Mouse (Mus musculus) ES-E14 (cell line): ENCODE results near the gene Sema3f. TPM values are rescaled to one million over a fixed set of nuclear protein-coding genes. Genes with fewer than 3 reads are reported as not detected.
"Not testable (repeated sequence)": the region's sequence is repeated elsewhere in the genome, so short reads cannot be mapped to it uniquely, and the experiment has no call there.

Source experiments
- DNase-seq: peaks from one replicate; pipeline ENCODE4 v3.0.0-alpha.2; 2013; ENCODE audit warnings: low read depth, low spot score
- H3K27ac ChIP-seq: 2 replicates; pipeline ENCODE4 v1.5.1; 2012; ENCODE audit warnings: low read depth, mild to moderate bottlenecking, low read length, moderate library complexity, mixed read lengths; ENCODE audit not compliant: poor library complexity, insufficient read depth, severe bottlenecking
- H3K36me3 ChIP-seq: 2 replicates; pipeline ENCODE4 v1.6.1; 2012; ENCODE audit warnings: mild to moderate bottlenecking, low read length, moderate library complexity, mixed read lengths; ENCODE audit not compliant: control insufficient read depth, poor library complexity, insufficient read depth, severe bottlenecking
- H3K4me1 ChIP-seq, 2 experiments: fragments of 150-350 bp in 1 of 2; sonication (generic) in 1 of 2; 2 replicates each; pipeline ENCODE4 v1.6.1; 2012; ENCODE audit warnings: low read length in 2 of 2, mild to moderate bottlenecking in 1 of 2, mixed read lengths in 1 of 2; ENCODE audit not compliant: control insufficient read depth in 2 of 2, insufficient read depth in 2 of 2, poor library complexity in 1 of 2
- H3K4me3 ChIP-seq, 2 experiments: fragments of 150-350 bp in 1 of 2; sonication (generic) in 1 of 2; 2 replicates each; pipeline ENCODE4 v1.5.1; 2012; ENCODE audit warnings: low read length in 2 of 2, low read depth in 1 of 2, mild to moderate bottlenecking in 1 of 2, mixed read lengths in 1 of 2; ENCODE audit not compliant: insufficient read depth in 1 of 2, poor library complexity in 1 of 2, severe bottlenecking in 1 of 2
- H3K9ac ChIP-seq: 2 replicates; pipeline ENCODE4 v1.6.1; 2012; ENCODE audit warnings: low read depth, mild to moderate bottlenecking, low read length, mixed read lengths; ENCODE audit not compliant: poor library complexity, insufficient read depth, severe bottlenecking
- H3K9me3 ChIP-seq: fragments of 150-350 bp; sonication (generic); 2 replicates; pipeline ENCODE4 v1.6.1; 2012; ENCODE audit warnings: low read depth, mild to moderate bottlenecking, low read length; ENCODE audit not compliant: control insufficient read depth, insufficient read depth
- CHD2 ChIP-seq: IDR thresholded peaks from 2 replicates; pipeline ENCODE4 v1.6.1; 2014; ENCODE audit warnings: mild to moderate bottlenecking, low read depth, low read length, inconsistent platforms
- HCFC1 ChIP-seq: IDR thresholded peaks from 2 replicates; pipeline ENCODE4 v1.6.1; 2012; ENCODE audit warnings: low read length, inconsistent platforms, borderline replicate concordance; ENCODE audit not compliant: insufficient read depth
- MAFK ChIP-seq: IDR thresholded peaks from 2 replicates; pipeline ENCODE4 v1.6.1; 2014; ENCODE audit warnings: mild to moderate bottlenecking, low read depth, low read length, inconsistent platforms; ENCODE audit not compliant: insufficient read depth
- ZC3H11A ChIP-seq: IDR thresholded peaks from 2 replicates; pipeline ENCODE4 v1.6.1; 2012; ENCODE audit warnings: low read depth, mild to moderate bottlenecking, inconsistent platforms, low read length, borderline replicate concordance
- ZNF384 ChIP-seq: IDR thresholded peaks from 2 replicates; pipeline ENCODE4 v1.6.1; 2012; ENCODE audit warnings: low read depth, low read length, inconsistent platforms
- in situ Hi-C, 2 experiments: fragments of 600-800 bp; cut with MboI; formaldehyde crosslinking; loops; one replicate each; pipeline ENCODE4 v1.15.1; 2025; ENCODE audit warnings: low sequenced_read_pairs in 2 of 2, inconsistent platforms in 1 of 2; ENCODE audit not compliant: unreplicated experiment in 2 of 2
- total RNA-seq: library from RNA; depleted of rRNA; stranded (reverse); fragments of 300-350 nt; gene quantifications from 2 replicates; pipeline ENCODE4 v1.2.3, GENCODE M21; 2012

Sema3f gene
- total RNA-seq, 1 experiment, result 11.6 TPM

DNA sequence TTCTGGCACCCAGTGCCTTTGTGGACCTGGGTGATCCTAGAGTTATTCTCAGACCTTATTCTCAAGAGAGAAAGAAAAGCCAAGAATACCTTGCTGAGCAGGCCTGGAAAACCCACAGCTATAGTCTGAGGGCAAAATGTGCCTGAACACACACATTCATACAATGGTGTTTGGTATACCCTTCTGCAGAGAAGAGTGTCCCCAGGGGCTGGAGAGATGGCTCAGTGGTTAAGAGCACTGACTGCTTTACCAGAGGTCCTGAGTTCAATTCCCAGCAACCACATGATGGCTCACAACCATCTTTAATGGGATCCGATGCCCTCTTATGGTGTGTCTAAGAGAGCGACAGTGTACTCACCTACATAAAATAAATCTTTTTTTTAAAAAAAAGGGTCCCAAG lies 31.4 kb downstream of the Sema3f start:
- TF ChIP-seq ZC3H11A (no peak), ZNF384 (no peak), CHD2 (no peak), HCFC1 (no peak), MAFK (no peak)
- in situ Hi-C loops, result no loop called here

GRCm38 (mm10) chr9:107677819-107678526 lies 32.3 kb downstream of the Sema3f start:
- H3K36me3 ChIP-seq, H3K27ac ChIP-seq, H3K9me3 ChIP-seq, in situ Hi-C loops, H3K9ac ChIP-seq: not testable (repeated sequence)
- DNase-seq, result peak; percentile 84
- Histone ChIP-seq H3K4me3 (peak overlapping the region in 1 of 2 experiments; percentile 40; a peak in 2 of 4 replicates), H3K4me1 (peaks cover 0 to 13% of the 10 kb centered on the region in 2 experiments; a peak in 1 of 4 replicates)

More for the DNA sequence above, 31.4 kb downstream of the Sema3f start:
- Histone ChIP-seq H3K27ac (no peak overlapping the region), H3K4me1 (peaks cover 0 to 13% of the 10 kb centered on the region in 2 experiments; a peak in 1 of 4 replicates), H3K9ac (no peak overlapping the region), H3K36me3 (no peaks in the 10 kb centered on the region; the same call in 1 of the 2 replicates), H3K9me3 (no peaks in the 10 kb centered on the region), H3K4me3 (no peak overlapping the region)
- DNase-seq, result no peak

- peak; percentile 85 for DNase-seq
- Histone ChIP-seq H3K9ac (no peak overlapping the region), H3K36me3 (no peaks in the 10 kb centered on the region), H3K27ac (no peak overlapping the region), H3K4me3 (peak overlapping the region in 1 of 2 experiments; percentile 40; a peak in 2 of 4 replicates), H3K9me3 (no peaks in the 10 kb centered on the region), H3K4me1 (peaks cover 0 to 11% of the 10 kb centered on the region in 2 experiments; a peak in 1 of 4 replicates)
- in situ Hi-C loops, result no loop called here
- TF ChIP-seq MAFK (no peak), HCFC1 (no peak), ZNF384 (no peak), ZC3H11A (no peak), CHD2 (no peak)
These were observed 33.0 kb downstream of the Sema3f start for GRCm38 (mm10) chr9:107677091-107677784.

- in situ Hi-C loops, result no loop called here
These were observed 34.0 kb downstream of the Sema3f start for GRCm38 (mm10) chr9:107676302-107676701.

More at GRCm38 (mm10) chr9:107676302-107676701, 34.0 kb downstream of the Sema3f start:
- H3K27ac ChIP-seq, result no peak overlapping the region
- H3K36me3 ChIP-seq, result no peaks in the 10 kb centered on the region
- no peaks in the 10 kb centered on the region for H3K9me3 ChIP-seq
- H3K4me1 ChIP-seq, result peaks cover 0 to 11% of the 10 kb centered on the region in 2 experiments; a peak in 1 of 4 replicates
- TF ChIP-seq ZC3H11A (no peak), ZNF384 (no peak), CHD2 (no peak), MAFK (no peak)
- DNase-seq, result no peak
- peak overlapping the region; percentile 34; the same call in 1 of the 2 replicates for H3K9ac ChIP-seq
- H3K4me3 ChIP-seq, result peak overlapping the region; percentile 51 to 60; a peak in 3 of 4 replicates
